Mouse (Mus musculus): ENCODE data around the gene Nmrk2.
"Not testable (repeated sequence)": the region's sequence is repeated elsewhere in the genome, so short reads cannot be mapped to it uniquely, and the experiment has no call there.

Nmrk2 gene

DNA sequence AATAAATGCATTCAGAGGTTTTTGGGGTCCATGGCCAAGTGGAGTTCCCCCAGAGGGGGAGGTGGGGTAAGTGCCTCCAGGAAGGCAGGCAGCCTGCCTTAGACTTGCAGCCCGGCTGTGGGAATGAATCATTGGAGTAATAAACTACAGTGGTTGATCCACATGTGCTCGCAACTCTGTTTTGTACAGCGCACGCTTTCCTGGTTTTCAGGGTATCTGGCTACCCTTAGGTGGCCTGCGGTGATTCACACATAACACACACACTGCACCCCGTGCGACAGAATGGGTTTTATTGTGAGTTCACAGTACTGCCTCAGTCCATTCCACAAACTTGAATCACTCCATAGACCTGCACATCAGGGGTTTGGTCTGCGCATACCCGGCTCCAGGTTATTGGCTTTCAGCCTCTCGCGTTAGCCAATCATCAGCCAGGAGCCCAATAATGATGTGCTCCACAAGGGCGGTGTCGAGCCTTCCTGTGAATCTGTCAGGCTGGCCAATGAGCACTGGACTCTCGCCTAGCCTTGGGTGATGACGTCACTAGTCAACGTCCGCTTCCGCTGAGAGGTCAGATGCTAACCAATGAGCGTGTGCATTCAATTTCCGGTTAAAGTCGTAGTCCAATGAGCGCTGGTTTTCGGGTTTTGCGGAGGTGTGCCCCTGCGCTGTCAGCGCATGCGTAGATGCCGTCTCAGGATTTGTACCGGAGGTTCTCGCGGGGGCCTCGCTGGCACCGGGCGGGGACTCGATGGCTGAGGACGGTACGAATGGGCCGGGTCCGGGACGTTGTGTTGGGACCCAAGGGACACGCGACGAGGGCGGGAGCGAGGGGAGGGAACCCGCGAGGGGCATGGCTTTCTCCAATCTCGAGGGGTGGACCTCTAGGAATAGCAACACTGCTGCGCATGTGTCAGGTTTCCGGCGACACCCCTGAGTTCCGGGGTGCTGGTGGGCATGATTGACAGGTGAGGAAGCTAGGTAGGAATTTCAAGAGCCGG lies 19.2 kb downstream of the Nmrk2 start, which contains the start of gene Dapk3:
TSS of gene Dapk3 (plus strand) at position 670 of the 998 bp plus-strand sequence.
- DNase-seq: peak; percentile 98

DNA sequence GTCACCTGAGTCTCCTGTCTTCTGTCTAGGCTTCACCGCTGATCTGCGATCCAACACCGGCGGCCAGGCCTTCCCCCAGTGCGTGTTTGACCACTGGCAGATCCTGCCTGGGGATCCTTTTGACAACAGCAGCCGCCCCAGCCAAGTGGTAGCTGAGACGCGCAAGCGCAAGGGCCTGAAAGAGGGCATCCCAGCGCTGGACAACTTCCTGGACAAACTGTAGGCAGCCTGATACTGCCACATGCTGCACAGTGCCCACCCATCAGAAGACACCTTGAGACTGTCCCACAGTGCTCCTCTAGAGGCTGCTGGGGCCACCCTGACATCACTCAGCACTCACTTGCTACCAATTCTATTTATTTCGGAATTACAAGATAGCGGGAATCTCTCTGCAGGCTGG lies 20.0 kb downstream of the Nmrk2 start:
- not testable (repeated sequence) for DNase-seq

DNA sequence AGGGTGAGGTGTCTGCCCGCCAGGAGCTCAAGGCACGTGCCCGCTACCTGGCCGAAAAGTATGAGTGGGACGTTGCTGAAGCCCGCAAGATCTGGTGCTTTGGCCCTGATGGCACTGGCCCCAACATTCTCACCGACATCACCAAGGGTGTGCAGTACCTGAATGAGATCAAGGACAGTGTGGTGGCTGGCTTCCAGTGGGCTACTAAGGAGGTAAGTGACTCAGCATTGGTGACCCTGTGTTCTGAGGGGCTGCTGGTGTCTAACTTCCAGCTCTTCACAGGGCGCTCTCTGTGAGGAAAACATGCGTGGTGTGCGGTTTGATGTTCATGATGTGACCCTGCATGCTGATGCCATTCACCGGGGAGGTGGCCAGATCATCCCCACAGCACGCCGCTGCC lies 20.9 kb downstream of the Nmrk2 start:
- DNase-seq: no peak

DNA sequence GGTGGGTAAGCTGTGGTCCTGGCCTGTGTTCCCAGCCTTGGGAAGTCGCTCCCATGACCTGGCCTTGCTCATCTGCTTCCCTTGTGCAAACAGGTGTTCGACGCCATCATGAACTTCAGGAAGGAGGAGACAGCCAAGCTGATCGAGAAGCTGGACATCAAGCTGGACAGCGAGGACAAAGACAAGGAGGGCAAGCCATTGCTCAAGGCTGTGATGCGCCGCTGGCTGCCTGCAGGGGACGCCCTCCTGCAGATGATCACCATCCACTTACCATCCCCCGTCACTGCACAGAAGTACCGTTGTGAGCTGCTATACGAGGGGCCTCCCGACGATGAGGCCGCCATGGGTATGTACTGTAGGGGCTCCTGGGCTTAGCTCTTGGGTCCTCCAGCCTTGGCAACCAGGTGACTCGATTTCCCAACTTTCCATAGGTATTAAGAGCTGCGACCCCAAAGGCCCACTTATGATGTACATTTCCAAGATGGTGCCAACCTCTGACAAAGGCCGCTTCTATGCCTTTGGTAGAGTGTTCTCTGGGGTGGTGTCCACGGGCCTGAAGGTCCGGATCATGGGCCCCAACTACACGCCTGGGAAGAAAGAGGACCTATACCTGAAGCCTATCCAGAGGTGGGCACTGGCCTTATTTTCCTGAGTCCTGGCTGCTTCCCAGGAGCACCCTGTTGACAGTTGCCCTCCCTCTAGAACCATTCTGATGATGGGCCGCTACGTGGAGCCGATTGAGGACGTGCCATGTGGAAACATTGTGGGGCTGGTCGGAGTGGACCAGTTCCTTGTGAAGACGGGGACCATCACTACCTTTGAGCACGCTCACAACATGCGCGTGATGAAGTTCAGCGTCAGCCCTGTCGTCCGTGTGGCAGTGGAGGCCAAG lies 22.2 kb downstream of the Nmrk2 start:
- no peak for DNase-seq

DNA sequence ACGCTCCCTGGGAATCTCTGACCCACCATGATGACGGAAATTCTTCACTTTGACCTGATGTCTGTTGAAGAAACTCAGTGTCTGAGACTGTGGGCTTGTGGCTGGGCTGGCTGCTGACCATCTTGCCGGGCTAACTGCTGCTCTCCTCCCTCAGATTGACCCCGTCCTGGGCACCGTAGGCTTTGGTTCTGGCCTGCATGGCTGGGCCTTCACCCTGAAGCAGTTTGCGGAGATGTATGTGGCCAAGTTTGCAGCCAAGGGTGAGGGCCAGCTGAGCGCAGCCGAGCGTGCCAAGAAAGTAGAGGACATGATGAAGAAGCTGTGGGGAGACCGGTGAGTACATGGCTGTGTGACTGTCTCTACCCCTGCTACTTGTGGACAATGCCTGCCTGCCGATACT lies 22.9 kb downstream of the Nmrk2 start:
- DNase-seq: no peak

DNA sequence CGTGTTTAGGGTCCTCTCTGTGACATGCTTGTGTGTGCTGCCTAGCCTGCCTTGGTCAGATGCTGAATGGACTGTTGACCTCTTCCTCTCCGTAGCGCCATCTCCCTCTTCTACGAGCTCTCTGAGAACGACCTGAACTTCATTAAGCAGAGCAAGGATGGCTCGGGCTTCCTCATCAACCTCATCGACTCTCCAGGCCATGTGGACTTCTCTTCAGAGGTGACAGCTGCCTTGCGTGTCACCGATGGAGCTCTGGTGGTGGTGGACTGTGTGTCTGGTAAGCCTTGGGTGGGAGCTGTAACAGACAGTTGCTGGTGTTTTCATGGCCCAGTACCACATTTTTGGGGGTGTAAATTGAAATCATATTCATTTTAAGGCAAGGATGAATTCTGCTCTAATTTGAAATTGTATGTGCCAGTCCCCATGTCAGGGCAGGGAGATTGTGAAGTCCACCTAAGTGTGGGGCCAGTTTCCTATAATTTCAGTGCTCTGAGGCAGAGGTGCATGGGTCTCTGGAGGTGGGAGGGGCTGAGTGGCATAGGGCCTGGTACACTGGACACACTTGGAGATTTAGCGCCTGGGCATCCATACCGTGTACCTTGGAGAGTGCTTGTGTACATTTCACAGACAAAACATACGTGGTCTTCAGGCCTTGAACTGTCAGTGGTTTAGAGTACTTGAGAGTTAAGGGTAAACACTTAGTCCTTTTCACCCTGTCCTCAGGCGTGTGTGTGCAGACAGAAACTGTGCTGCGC lies 23.7 kb downstream of the Nmrk2 start:
- DNase-seq: no peak

DNA sequence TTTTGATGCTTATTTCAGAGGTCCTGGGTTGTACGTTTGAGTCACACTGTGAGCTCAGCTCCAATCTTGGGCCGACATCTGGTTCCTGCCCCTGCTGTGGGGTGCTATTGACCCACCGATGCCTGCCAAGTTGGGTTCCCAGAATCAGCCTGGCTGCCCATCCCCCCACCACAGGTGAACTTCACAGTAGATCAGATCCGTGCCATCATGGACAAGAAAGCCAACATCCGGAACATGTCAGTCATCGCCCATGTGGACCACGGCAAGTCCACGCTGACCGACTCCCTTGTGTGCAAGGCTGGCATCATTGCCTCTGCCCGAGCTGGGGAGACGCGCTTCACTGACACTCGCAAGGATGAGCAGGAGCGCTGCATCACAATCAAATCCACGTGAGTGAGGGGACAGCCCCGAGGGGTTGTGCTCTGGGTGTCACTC lies 24.3 kb downstream of the Nmrk2 start:
- peak; percentile 47 for DNase-seq

DNA sequence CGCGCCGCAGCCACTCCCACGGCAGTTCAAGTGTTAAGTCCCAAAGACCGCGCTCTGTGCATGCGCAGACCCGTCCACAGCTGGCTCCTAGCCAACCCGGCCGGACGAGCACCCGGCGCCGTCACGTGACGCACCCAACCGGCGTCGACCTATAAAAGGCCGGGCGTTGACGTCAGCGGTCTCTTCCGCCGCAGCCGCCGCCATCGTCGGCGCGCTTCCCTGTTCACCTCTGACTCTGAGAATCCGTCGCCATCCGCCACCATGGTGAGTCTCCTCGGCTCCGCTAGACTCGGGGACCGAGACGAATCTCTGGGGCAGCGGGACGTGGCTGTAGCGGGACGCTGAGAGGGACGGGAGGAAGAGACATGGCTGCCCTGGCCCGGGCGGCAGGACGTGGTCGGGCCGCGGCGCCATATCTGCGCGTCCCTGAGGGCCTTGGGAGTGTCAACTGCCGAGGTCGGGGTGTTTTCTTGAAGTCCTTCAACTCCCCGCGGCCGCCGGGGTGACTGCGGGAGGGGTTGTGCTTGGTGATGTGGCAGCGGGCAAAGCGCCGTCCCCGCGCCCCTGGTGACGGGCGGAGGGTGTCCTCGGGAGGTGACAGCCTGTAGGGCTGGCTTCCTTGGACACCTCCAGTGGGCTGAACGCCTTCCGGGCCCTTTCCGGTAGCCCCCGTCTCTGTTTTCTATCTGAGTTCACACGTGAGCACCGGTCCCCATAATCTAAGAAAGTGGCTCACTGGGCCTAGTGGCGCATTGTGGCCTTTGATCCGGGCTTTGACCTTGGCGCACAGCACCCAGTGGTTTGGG lies 25.2 kb downstream of the Nmrk2 start, which contains the start of gene Eef2:
TSS of gene Eef2 (plus strand) at position 166 of the 806 bp plus-strand sequence.
- DNase-seq: peak; percentile 99

DNA sequence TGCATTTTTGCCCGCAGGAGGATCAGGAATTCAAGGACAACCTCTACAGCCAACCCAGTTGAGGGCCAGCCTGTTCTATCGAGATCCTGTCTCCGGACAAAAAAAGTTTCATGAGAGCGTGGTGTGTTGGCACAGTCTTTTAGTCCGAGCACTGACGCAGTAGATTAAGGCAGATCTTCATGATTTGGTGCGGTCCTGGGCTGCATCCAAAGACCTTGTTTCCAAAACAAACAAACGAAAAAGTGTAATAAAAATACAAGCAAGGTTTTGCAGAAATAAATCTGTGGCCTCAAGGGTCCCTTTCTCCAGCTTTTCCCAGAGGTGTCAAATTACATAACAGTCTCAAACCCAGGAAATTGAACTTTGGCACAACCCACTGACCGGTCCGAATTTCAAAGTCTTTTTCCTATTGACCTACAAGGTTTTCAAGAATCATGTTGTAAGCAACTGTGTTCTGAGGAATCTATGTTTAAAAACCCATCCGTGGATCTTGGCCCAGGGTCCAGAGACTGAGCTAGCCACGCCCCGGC lies 25.9 kb downstream of the Nmrk2 start:
- no peak for DNase-seq

DNA sequence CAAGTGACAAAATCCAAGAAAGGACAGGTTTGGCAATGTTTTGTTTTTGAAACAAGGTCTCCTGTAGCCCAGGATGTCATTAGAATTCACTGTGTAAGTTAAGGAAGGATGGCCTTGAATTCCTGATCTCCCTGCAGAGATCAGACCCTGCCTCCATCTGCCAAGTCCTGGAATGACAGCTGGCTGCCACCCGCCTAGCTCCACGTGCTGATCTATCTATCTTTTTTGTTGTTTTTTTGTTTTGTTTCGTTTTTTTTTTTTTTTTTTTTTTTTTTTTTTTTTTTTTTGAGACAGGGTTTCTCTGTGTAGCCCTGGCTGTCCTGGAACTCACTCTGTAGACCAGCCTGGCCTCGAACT lies 26.5 kb downstream of the Nmrk2 start:
- DNase-seq: not testable (repeated sequence)

DNA sequence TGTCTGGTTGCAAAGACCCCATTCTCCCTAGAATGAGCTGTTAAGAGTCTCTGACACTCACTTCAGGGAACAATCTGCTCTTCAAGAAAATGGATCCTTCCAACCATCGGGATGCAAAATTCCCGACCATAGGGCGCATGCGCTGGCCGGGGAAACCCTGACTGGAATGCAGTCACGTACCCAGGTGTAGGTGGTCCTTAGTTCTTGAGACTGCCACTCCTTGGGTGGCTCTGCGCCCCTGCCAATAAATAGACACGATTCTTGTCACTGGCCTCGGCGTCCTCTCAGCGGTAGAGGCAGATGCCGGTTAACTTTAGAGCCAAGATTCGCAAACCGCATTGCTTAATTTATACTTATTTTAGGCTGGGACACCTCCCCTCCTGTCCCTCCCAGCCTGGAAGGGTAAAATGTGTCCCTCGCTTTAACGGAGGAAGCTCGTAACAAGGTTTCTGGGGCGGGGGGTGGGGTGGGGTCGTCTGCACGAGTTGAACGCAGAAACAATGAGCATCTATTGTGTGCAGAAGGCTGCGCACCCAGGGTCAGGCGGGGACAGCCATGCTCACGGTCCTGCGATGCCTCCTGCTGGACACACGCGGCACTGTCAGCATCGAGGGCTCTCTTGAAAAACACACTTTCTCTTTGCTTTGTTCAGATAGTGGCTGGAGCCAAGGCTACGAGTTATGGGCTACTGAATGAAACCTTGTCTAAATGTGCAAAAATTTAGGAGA lies 27.1 kb downstream of the Nmrk2 start:
- DNase-seq: peak; percentile 94

DNA sequence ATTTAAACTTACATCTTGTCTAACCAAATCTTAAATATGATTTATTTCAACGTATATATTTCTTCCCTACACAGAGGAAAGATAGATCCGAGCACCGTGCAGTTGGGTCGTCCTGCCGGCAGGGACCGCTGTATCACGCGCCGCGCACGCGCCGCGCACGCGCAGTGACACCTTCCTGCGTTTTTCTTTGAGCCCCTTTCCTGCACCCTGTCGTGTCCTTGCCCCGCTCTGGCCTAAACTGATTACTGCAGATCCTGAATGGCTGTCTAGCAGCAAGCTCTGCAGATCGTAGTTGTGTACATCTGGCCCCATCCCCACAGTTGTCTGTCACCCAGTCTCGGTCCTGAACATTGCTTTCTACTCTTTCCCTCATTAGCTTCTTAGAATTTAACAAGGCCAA lies 28.7 kb downstream of the Nmrk2 start:
- peak; percentile 81 for DNase-seq

DNA sequence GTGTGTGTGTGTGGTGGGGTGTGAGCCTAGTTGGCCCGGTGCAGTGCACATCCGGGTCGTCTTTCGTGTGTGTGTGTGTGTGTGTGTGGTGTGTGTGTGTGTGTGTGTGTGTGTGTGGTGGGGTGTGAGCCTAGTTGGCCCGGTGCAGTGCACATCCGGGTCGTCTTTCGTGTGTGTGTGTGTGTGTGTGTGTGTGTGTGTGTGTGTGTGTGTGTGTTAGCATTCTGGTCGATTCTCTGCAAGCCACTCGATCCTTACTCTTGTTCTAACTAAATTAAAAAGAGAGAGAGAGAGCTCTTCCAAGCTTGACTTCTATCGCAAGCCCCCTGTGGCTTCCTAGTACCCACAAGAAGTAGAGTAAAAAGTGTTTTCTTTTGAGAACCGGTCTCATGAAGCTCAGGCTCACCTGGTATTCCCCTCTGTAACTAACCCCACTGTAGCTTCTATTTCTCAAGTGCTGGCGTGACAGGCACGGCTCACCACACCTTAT lies 32.4 kb downstream of the Nmrk2 start:
- DNase-seq: peak; percentile 45

DNA sequence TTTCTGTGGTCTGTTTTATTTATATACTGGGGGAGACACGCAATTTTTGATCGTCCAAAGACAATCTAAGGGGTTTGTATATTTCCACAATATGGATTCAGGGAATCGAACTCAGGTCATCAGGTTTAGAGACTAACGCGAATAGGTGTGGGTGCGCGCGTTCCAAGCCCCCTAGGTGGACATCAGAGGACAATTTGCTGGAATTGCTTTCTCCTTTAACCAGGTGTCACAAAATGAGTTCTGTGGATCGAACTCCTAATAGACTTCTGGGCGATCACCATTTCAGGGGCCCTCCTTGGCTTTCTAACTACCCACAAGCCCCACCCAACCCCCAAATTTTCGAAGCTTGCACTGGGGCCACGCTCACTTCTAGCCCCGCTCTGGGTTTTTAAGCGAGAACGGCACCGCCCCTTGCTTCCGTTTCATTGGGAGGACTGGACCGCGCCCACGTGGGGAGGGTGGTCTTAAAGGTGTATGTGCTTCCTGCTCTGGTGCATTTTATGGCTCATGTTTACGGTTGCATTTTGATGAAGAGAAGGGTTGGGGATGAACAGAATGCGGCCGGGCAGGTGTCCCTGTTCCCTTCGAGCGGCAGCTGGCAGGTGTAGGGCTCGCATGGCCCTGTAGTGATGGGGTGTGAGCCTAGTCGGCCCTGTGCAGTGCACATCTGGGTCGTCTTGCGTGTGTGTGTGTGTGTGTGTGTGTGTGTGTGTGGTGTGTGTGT lies 33.2 kb downstream of the Nmrk2 start:
- DNase-seq: peak; percentile 96

DNA sequence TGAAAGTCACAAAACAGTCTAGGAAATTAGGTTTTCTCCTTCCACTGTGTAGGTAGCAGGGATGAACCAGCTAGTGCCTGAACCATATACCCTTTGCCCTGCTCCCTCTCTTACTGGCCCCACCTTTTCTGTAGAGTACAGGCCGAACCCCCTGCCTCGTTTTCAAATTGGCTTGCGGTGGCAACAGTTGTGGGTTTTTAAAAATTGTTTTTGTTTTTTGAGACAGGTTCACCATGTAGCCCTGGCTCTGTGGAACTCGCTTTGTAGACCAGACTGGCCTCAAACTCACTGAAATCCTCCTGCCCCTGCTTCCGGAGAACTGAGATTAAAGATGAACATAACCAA lies 33.8 kb downstream of the Nmrk2 start:
- DNase-seq: no peak

DNA sequence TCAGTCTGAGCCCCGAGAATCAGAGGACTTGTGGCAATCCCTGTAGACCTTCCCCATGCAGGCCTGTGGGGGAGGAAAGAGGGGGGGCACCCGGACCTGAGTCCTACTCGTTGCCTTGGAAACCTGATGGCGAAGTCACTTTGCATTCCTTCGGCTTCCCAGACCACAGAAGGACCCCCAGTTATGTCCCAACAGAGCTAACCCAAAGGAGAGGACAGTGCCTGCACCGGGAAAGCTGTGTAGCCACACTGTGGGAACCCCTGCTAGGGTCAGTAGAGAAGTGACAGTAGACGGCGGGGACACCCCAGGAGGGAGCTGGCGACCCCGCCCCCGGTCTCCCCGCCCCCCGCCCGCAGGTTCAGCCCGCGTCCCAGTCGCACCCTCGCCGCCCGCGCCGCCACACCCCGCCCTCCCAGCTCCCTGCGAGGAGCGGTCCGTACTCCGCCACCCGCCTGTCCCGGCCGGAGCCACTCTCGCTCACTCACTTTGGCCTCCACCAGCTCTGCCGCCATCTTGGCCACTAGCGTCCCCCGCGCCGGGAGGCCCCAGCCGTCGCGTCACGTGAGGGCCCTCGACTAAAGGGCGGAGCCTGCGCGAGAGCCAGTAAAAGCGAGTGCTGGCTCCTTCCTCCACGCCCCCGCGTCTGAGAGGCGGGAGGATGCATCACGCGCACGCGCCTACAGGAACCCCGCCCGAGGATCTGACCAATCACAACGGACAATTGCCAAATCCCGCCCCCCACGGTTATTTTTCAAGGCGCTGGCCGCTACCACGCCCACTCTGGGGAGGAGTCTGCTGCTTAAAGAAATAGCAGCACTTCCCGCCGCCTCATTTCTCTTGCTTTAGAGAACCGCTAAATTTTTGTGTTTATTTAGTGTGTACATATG lies 34.4 kb downstream of the Nmrk2 start, which contains the start of gene Pias4:
TSS of gene Pias4 (minus strand) at position 724 of the 887 bp plus-strand sequence.
- peak; percentile 100 for DNase-seq

DNA sequence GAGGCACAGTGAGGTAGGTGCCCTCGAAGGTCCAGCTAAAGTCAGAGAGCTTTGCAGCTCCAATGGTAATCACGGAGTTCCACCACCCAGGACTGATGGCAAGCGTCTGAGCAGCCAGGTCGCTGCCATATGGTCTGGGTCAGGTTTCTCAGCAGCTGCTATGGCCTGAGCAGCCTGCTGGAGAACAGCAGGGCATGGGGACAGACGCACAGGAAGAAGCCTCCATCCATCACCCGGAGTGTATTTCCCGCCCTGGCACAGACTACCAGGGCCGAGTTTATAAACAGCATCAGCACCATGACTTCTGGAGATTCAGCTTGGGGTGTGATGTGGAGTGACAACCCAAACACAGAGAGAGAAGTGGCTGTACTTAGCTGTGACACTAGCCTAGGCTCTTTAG lies 36.7 kb downstream of the Nmrk2 start:
- DNase-seq: peak; percentile 67

DNA sequence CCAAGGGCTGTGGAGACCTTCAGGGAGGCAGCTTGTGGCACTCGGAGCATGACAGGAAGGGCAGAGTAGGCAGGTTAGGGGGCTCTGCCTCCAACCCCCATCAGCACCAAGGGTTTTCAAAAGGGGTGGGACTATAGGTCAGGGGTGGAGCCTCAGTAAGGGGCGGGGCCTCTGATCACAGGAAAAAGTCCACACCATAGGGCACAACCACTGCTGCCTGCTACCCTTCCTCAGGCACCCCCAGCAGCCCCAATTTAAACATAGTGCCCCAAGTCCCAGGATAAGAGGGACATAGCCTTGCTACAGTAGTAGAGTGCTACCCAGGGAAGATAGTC lies 39.6 kb downstream of the Nmrk2 start:
- DNase-seq: no peak
